Mouse (Mus musculus) MEL (cell line): ENCODE results near the gene Sell. TPM values are rescaled to one million over a fixed set of nuclear protein-coding genes. Genes with fewer than 3 reads are reported as not detected.

ENCODE experiments used
- DNase-seq: peaks from one replicate; pipeline ENCODE4 v3.0.0; 2011; ENCODE audit warnings: low read depth, low spot score
- H3K27ac ChIP-seq: 2 replicates; pipeline ENCODE4 v1.5.1; 2012; ENCODE audit warnings: low read depth, mild to moderate bottlenecking, control low read depth, low read length, moderate library complexity; ENCODE audit not compliant: control insufficient read depth
- H3K27me3 ChIP-seq, 2 experiments: fragments of 150-350 bp in 1 of 2; sonication (generic) in 1 of 2; 2 replicates each; pipeline ENCODE4 v1.6.1; 2012; ENCODE audit warnings: low read length in 2 of 2, mild to moderate bottlenecking in 2 of 2, improper control_type of control experiment in 1 of 2, moderate library complexity in 1 of 2; ENCODE audit not compliant: insufficient read depth in 2 of 2, control insufficient read depth in 1 of 2
- H3K36me3 ChIP-seq, 2 experiments: 2 replicates each; pipeline ENCODE4 v1.6.1; 2012 to 2014; ENCODE audit warnings: low read length in 2 of 2, improper control_type of control experiment in 1 of 2, inconsistent platforms in 1 of 2, mild to moderate bottlenecking in 1 of 2; ENCODE audit not compliant: insufficient read depth in 2 of 2, control insufficient read depth in 1 of 2
- H3K4me1 ChIP-seq, 2 experiments: fragments of 150-350 bp in 1 of 2; sonication (generic) in 1 of 2; 2 replicates each; pipeline ENCODE4 v1.6.1; 2012; ENCODE audit warnings: low read length in 2 of 2, improper control_type of control experiment in 1 of 2, mild to moderate bottlenecking in 1 of 2; ENCODE audit not compliant: insufficient read depth in 2 of 2, control insufficient read depth in 1 of 2
- H3K4me3 ChIP-seq, 2 experiments: fragments of 150-350 bp in 1 of 2; sonication (generic) in 1 of 2; 2 replicates each; pipeline ENCODE4 v1.5.1; 2012; ENCODE audit warnings: low read depth in 2 of 2, low read length in 2 of 2, mild to moderate bottlenecking in 2 of 2, moderate library complexity in 2 of 2, control low read depth in 1 of 2, improper control_type of control experiment in 1 of 2; ENCODE audit not compliant: control insufficient read depth in 1 of 2, insufficient read depth in 1 of 2
- H3K79me2 ChIP-seq: 2 replicates; pipeline ENCODE4 v1.6.1; 2012; ENCODE audit warnings: mild to moderate bottlenecking, low read length, moderate library complexity; ENCODE audit not compliant: control insufficient read depth, poor library complexity, insufficient read depth
- H3K9ac ChIP-seq: 2 replicates; pipeline ENCODE4 v1.6.1; 2012; ENCODE audit warnings: low read depth, mild to moderate bottlenecking, control low read depth, low read length, moderate library complexity; ENCODE audit not compliant: control insufficient read depth, poor library complexity, severe bottlenecking
- H3K9me3 ChIP-seq: fragments of 150-350 bp; sonication (generic); replicated peaks from 2 replicates; pipeline ENCODE4 v1.6.1; 2012; ENCODE audit warnings: mild to moderate bottlenecking, low read length, improper control_type of control experiment, moderate library complexity; ENCODE audit not compliant: insufficient read depth
- BHLHE40 ChIP-seq: IDR thresholded peaks from 2 replicates; pipeline ENCODE4 v1.6.1; 2012; ENCODE audit warnings: low read depth, mild to moderate bottlenecking, inconsistent platforms, low read length, improper control_type of control experiment, borderline replicate concordance
- CHD1 ChIP-seq: IDR thresholded peaks from 2 replicates; pipeline ENCODE4 v1.6.1; 2012; ENCODE audit warnings: low read depth, mild to moderate bottlenecking, inconsistent platforms, low read length, improper control_type of control experiment
- CHD2 ChIP-seq: IDR thresholded peaks from 2 replicates; pipeline ENCODE4 v1.6.1; 2011; ENCODE audit warnings: low read length, improper control_type of control experiment
- CTCF ChIP-seq, 3 experiments: IDR thresholded peaks in 2 of 3; conservative IDR thresholded peaks in 1 of 3; 2 replicates each; pipeline ENCODE4 v1.5.1; 2011 to 2012; ENCODE audit warnings: low read length in 3 of 3, low read depth in 2 of 3, mild to moderate bottlenecking in 2 of 3, improper control_type of control experiment in 1 of 3, inconsistent platforms in 1 of 3, mixed read lengths in 1 of 3, moderate library complexity in 1 of 3; ENCODE audit not compliant: control insufficient read depth in 1 of 3, insufficient read depth in 1 of 3, poor library complexity in 1 of 3, severe bottlenecking in 1 of 3
- ELF1 ChIP-seq: IDR thresholded peaks from 2 replicates; pipeline ENCODE4 v1.6.1; 2014; ENCODE audit warnings: low read depth, mild to moderate bottlenecking, inconsistent platforms, low read length, improper control_type of control experiment, moderate library complexity
- ETS1 ChIP-seq: IDR thresholded peaks from 2 replicates; pipeline ENCODE4 v1.6.1; 2012; ENCODE audit warnings: low read depth, mild to moderate bottlenecking, inconsistent platforms, low read length, improper control_type of control experiment, moderate library complexity
- GABPA ChIP-seq: IDR thresholded peaks from 2 replicates; pipeline ENCODE4 v1.6.1; 2012; ENCODE audit warnings: low read depth, mild to moderate bottlenecking, inconsistent platforms, low read length, improper control_type of control experiment, moderate library complexity
- GATA1 ChIP-seq: IDR thresholded peaks from 2 replicates; pipeline ENCODE4 v1.6.1; 2011; ENCODE audit warnings: low read depth, low read length, improper control_type of control experiment
- KAT2A ChIP-seq: conservative IDR thresholded peaks from 2 replicates; pipeline ENCODE4 v1.6.1; 2012; ENCODE audit warnings: low read depth, low read length, improper control_type of control experiment, inconsistent platforms
- MAFK ChIP-seq: IDR thresholded peaks from 2 replicates; pipeline ENCODE4 v1.6.1; 2011; ENCODE audit warnings: low read depth, mild to moderate bottlenecking, low read length, improper control_type of control experiment, borderline replicate concordance
- MAX ChIP-seq: IDR thresholded peaks from 2 replicates; pipeline ENCODE4 v1.6.1; 2011; ENCODE audit warnings: low read length, improper control_type of control experiment
- MEF2A ChIP-seq: IDR thresholded peaks from 2 replicates; pipeline ENCODE4 v1.6.1; 2014; ENCODE audit warnings: low read depth, mild to moderate bottlenecking, inconsistent platforms, low read length, improper control_type of control experiment; ENCODE audit not compliant: poor library complexity, insufficient replicate concordance, severe bottlenecking; ENCODE audit errors: extremely low read depth
- MYC ChIP-seq: IDR thresholded peaks from 2 replicates; pipeline ENCODE4 v1.6.1; 2011; ENCODE audit warnings: low read depth, mild to moderate bottlenecking, low read length, improper control_type of control experiment, moderate library complexity
- NRF1 ChIP-seq: IDR thresholded peaks from 2 replicates; pipeline ENCODE4 v1.6.1; 2014; ENCODE audit warnings: low read depth, mild to moderate bottlenecking, inconsistent platforms, low read length, improper control_type of control experiment, moderate library complexity; ENCODE audit not compliant: poor library complexity, insufficient read depth, severe bottlenecking
- POLR2A ChIP-seq, 2 experiments: IDR thresholded peaks; 2 replicates each; pipeline ENCODE4 v1.6.1; 2011 to 2012; ENCODE audit warnings: low read length in 2 of 2, mild to moderate bottlenecking in 2 of 2, control low read depth in 1 of 2, improper control_type of control experiment in 1 of 2, low read depth in 1 of 2, moderate library complexity in 1 of 2; ENCODE audit not compliant: control insufficient read depth in 1 of 2, insufficient read depth in 1 of 2, poor library complexity in 1 of 2
- RAD21 ChIP-seq: IDR thresholded peaks from 2 replicates; pipeline ENCODE4 v1.6.1; 2011; ENCODE audit warnings: mild to moderate bottlenecking, low read depth, low read length, improper control_type of control experiment
- SIN3A ChIP-seq: IDR thresholded peaks from 2 replicates; pipeline ENCODE4 v1.6.1; 2012; ENCODE audit warnings: low read length, improper control_type of control experiment, inconsistent platforms
- TAL1 ChIP-seq: IDR thresholded peaks from 2 replicates; pipeline ENCODE4 v1.6.1; 2012; ENCODE audit warnings: mild to moderate bottlenecking, inconsistent platforms, low read length, moderate library complexity, mixed read lengths
- TBP ChIP-seq: IDR thresholded peaks from 2 replicates; pipeline ENCODE4 v1.8.0; 2011; ENCODE audit warnings: low read depth, low read length, improper control_type of control experiment
- UBTF ChIP-seq: IDR thresholded peaks from 2 replicates; pipeline ENCODE4 v1.6.1; 2012; ENCODE audit warnings: low read depth, mild to moderate bottlenecking, inconsistent platforms, low read length, improper control_type of control experiment, moderate library complexity, borderline replicate concordance; ENCODE audit not compliant: insufficient read depth
- USF2 ChIP-seq, 2 experiments: IDR thresholded peaks; 2 replicates each; pipeline ENCODE4 v1.6.1; 2011 to 2012; ENCODE audit warnings: improper control_type of control experiment in 2 of 2, low read length in 2 of 2, borderline replicate concordance in 1 of 2, inconsistent platforms in 1 of 2, low read depth in 1 of 2, mild to moderate bottlenecking in 1 of 2; ENCODE audit not compliant: insufficient read depth in 1 of 2
- ZKSCAN1 ChIP-seq: IDR thresholded peaks from 2 replicates; pipeline ENCODE4 v1.6.1; 2012; ENCODE audit warnings: low read depth, mild to moderate bottlenecking, inconsistent platforms, low read length, improper control_type of control experiment, moderate library complexity
- polyA plus RNA-seq, 2 experiments: library from polyadenylated mRNA; stranded (reverse) in 1 of 2; unstranded in 1 of 2; fragments of >175 nt in 1 of 2; fragments of >200 nt in 1 of 2; gene quantifications; 2 replicates each; pipeline versions ENCODE4 v1.2.1 to v1.2.4; 2012; ENCODE audit warnings: low replicate concordance in 2 of 2, low read depth in 1 of 2; ENCODE audit not compliant: insufficient read length in 2 of 2, insufficient read depth in 1 of 2, missing spikeins in 1 of 2
- total RNA-seq: library from RNA; depleted of rRNA; stranded (reverse); fragments of 300-350 nt; gene quantifications from 2 replicates; pipeline ENCODE4 v1.2.3, GENCODE M21; 2012

The Sell gene
- total and polyA plus RNA-seq, 3 experiments = 0.04 TPM; not detected in 2

- peaks cover 3% of the 10 kb centered on the region in 2 experiments; a peak in 2 of 4 replicates for H3K27me3 ChIP-seq
These were observed 59.0 kb downstream of the Sell start for GRCm38 (mm10) chr1:164120777-164121158.

GRCm38 (mm10) chr1:164123836-164124235, 62.1 kb downstream of the Sell start:
- Histone ChIP-seq H3K27ac (no peak overlapping the region), H3K4me1 (no peaks in the 10 kb centered on the region), H3K36me3 (no peaks in the 10 kb centered on the region), H3K79me2 (no peaks in the 10 kb centered on the region), H3K4me3 (no peak overlapping the region), H3K9me3 (no peaks in the 10 kb centered on the region), H3K27me3 (peaks cover 3 to 6% of the 10 kb centered on the region in 2 experiments; a peak in 2 of 4 replicates), H3K9ac (no peak overlapping the region)
- TF ChIP-seq SIN3A = no peak
- TF ChIP-seq ZKSCAN1 = no peak
- no peak for TF ChIP-seq TBP
- no peak for TF ChIP-seq MAX
- no peak for TF ChIP-seq KAT2A
- no peak for TF ChIP-seq POLR2A (IDR thresholded peaks at IDR 0.05; ENCODE audit: control insufficient read depth in 1 of 2, insufficient read depth in 1 of 2, low read depth in 1 of 2, low read length in 2 of 2, poor library complexity in 1 of 2)
- TF ChIP-seq USF2 (IDR thresholded peaks at IDR 0.05; ENCODE audit: borderline replicate concordance in 1 of 2, insufficient read depth in 1 of 2, low read depth in 1 of 2, low read length in 2 of 2) = no peak
- TF ChIP-seq TAL1 = no peak
- no peak for TF ChIP-seq GABPA
- no peak for TF ChIP-seq CHD1
- TF ChIP-seq NRF1 = no peak
- no peak for TF ChIP-seq CTCF (IDR thresholded peaks at IDR 0.05 in 2 of 3, conservative IDR thresholded peaks at IDR 0.05 in 1 of 3; ENCODE audit: control insufficient read depth in 1 of 3, insufficient read depth in 1 of 3, low read depth in 2 of 3, low read length in 3 of 3, poor library complexity in 1 of 3, severe bottlenecking in 1 of 3)
- no peak for DNase-seq

More at GRCm38 (mm10) chr1:164120777-164121158, 59.0 kb downstream of the Sell start:
- Histone ChIP-seq H3K9me3 (no peaks in the 10 kb centered on the region), H3K4me1 (no peaks in the 10 kb centered on the region), H3K4me3 (no peak overlapping the region), H3K9ac (no peak overlapping the region), H3K79me2 (no peaks in the 10 kb centered on the region), H3K36me3 (no peaks in the 10 kb centered on the region), H3K27ac (no peak overlapping the region)
- no peak for DNase-seq
- TF ChIP-seq BHLHE40 = no peak
- no peak for TF ChIP-seq TAL1
- TF ChIP-seq ETS1 = no peak
- TF ChIP-seq MYC = no peak
- no peak for TF ChIP-seq MEF2A
- no peak for TF ChIP-seq MAFK
- TF ChIP-seq GATA1 = no peak
- no peak for TF ChIP-seq CHD2
- no peak for TF ChIP-seq UBTF
- no peak for TF ChIP-seq MAX
- no peak for TF ChIP-seq GABPA
- TF ChIP-seq ELF1 = no peak
- TF ChIP-seq ZKSCAN1 = no peak
- no peak for TF ChIP-seq RAD21
